Mouse (Mus musculus) ovary, adult 2 months (tissue): Measurements from ENCODE around the gene Trappc5. TPM values are rescaled to one million over a fixed set of nuclear protein-coding genes. Genes with fewer than 3 reads are reported as not detected.

ENCODE experiments used
- polyA plus RNA-seq: library from polyadenylated mRNA; depleted of rRNA; stranded (reverse); fragments of >200 nt; gene quantifications from 2 replicates; pipeline ENCODE4 v1.2.3, GENCODE M21; 2012; rRNA removed

Gene Trappc5
- polyA plus RNA-seq = 40.3 and 41.1 TPM in 2 replicates

DNA sequence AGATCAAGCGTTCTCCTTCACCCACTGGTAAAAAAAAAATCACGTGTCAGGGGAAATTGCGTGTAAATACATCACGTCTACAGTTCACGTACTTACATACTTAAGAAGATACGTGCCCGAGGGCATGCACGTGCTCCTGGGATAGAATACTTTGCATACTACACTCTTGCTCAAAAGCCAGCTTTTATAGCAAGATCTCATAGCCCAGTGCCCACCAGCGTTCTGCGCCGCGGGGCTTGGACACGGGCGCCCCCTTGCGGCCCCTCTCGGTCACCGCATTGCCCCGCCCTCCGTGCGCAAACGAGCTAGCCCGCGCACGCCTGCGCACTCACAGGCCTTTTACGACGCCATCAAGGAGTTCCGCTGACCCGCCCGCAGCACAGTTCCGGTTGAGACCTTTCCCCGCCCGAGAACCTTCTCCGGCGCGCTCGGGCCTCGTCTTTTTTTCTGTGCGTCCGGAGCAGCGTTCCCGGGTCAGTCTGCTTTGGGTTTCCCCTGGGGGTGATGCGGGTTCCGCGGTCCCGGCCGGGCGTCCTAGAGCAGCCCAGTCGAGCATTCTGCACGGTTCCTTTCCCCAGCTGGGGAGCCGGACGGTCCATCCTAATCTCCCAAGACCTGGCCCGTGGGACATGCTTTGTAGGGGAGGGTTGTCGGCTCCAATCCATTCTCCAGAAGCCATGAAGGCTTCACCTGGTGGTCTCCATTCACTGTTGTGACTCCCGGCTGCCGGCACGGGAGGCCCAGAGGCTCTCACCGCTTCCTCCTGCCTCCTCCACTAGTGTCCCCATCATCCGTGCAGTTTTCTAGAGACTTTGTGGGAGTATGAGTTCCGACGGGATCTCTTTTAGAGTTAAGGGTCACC, at the start of gene Trappc5:
Gene Trappc5 (plus strand): TSS at position 169 of the 862 bp plus-strand sequence.

DNA sequence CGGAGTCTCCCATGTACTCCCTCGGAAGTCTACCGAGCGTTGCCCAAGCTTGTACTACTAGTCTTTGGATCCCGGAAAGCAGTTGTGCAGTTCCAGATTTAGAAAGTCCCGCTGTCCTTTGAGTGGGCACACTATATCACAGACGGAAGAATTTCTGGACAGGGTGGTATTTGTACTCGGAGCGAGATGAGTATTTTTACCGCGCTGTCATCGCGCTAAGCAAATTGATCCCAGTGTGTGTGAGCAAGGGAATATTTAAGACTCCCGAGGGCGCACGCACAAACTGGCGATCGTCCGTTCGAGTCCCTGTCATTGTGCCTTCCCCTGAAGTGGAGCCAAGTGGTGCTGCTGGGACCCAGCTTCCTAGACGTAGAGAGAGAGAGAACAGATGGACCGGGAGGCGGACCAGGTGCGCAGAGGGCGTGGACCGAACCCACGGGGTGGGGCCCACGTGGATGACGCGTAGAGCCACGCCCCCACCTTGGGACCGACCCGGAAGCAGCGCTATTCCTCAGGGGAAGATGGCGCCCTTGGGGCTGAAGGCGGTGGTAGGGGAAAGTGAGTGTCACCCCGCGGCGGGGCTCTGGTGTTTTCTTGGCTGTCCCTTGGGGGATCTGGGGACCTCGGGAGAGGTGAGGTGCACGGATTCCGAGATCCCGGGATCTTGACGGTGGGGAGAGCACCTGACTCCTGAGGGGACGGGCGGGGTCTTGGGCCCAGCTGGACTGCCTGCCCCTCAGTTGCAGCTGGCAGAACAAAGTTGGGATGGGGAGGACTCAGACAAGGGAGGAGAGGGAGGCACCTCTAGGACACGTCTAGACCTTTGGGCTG, 45.2 kb upstream of the Trappc5 start, which contains the start of gene Stxbp2:
Gene Stxbp2 (plus strand): TSS at position 309 of the 831 bp plus-strand sequence.

DNA sequence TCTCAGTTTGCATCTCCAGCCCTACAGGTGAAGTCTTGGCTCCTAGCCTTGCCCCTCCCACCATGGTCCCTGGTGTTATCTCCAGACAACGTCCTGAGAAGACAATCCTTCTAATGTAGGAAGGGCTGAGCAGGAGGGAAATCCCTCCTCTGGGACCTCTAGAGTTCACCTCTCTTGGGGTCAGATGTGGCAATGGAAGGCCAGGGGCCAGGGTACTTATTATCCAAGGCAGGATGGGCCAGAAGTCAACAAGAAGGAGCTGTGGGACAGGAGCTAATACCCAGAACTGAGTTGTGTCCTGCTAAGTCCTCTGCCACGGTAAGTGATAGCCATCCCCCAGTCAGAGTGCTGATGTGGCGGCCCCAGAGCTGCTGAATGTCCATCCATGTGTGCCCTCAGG, 20.6 kb upstream of the Trappc5 start, which contains the start of gene Retn:
Gene Retn (plus strand): TSS at position 245 of the 400 bp plus-strand sequence.

DNA sequence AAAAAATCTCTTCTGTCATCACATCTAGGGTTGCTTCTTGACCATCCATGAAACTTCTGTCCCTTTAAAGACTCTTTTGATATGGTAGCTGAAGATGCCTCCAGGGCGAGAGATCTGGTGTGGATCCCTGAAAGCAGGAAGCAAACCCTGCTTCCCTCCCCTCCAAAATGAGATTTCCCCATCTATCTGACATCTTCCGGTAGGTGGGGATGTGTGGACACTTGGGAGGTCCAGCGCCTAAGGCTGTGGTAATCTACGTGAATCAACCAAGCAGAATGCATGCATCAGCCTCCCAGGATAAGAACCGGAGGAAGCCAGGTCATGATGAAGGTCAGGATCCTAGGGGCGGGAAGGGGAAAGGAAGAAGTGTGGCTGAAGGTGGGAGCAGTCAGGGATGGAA, 10.6 kb upstream of the Trappc5 start, which contains the start of gene Mcemp1:
Gene Mcemp1 (plus strand): TSS at position 248 of the 400 bp plus-strand sequence.

DNA sequence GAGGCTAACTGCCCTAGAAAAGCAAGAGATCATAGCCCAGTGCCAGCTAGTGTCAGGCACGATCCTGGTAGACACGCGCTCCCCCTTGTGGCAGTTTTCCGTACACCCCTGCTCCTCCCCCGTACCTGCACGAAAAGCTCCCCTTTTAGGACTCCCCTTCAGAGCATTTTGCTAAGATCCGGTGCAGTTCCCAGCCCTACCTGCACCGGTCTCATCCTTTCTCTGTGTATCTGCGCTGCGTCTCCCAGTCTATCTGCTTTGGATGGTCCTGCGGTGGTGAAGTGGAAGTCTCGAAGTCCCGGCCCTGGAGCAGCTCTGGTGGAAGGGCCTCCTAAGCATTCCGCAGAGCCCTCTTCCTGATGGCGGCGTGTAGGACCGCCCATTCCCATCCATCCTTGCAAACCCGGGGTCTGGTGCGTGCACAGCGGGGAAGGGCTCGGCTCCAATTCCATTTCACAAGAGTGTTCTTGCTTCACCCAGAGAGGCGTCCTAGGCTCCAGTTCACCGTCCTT, 4.1 kb upstream of the Trappc5 start, which contains the start of gene Fcor:
Gene Fcor (minus strand): TSS at position 383 of the 512 bp plus-strand sequence.

DNA sequence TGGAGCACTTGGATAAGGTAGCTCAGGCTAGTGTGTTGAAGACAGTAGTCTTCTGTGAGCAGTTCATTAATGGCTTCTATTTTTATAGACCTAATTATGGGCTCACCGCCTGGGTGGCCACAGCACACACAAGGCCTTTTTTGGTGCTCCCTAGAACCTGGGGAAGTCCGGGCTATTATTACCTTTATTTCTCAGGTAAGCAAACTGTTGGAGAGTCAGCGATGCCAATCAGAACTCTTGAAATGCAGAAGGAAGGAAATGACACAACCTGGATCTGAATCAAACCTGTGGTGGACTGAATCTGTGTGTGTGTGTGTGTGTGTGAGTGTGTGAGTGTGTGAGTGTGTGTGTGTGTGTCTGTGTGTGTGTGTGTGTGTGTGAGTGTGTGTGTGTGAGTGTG, 18.0 kb downstream of the Trappc5 start, which contains the start of gene Fcer2a:
Gene Fcer2a (minus strand): TSS at position 55 of the 400 bp plus-strand sequence.

DNA sequence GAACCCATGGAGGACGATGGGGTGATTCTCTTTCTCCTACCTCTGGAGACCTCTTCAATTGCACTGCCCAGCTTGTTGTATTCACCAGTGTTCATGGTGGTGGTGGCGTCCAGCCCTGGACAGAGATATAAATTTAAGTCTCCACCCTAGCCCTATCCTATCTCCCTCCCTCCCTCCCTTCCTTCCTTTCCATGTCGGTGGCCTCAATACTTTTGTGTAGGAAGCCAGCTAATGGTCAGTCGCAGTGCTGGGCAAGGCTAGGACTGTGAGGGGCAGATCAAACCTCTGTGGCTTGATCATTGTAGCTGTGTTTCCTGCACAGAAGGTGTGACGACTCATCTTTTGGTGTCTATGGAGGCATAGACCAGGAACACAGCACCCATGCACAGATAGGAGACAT, 44.5 kb downstream of the Trappc5 start, which contains the start of gene Clec4g:
Gene Clec4g (minus strand): TSS at position 101 of the 400 bp plus-strand sequence.

Other genes with a start within 250 kb of the Trappc5 start
- gene Pex11g, start 208.6 kb upstream of the Trappc5 start, polyA plus RNA-seq = 10.4 and 12.8 TPM in 2 replicates
- gene Tex45, start 205.4 kb upstream of the Trappc5 start, polyA plus RNA-seq = 0.19 and 0.23 TPM in 2 replicates
- gene Zfp358, start 183.2 kb upstream of the Trappc5 start, polyA plus RNA-seq = 125 and 143 TPM in 2 replicates
- 399 and 751 TPM in 2 replicates for gene Mcoln1, start 175.8 kb upstream of the Trappc5 start, polyA plus RNA-seq
- gene Pnpla6, start 160.9 kb upstream of the Trappc5 start, polyA plus RNA-seq = 89.5 and 91.8 TPM in 2 replicates
- 0.18 and 1.8 TPM in 2 replicates for gene C330021F23Rik, start 108.3 kb upstream of the Trappc5 start, polyA plus RNA-seq
- gene Camsap3, start 89.0 kb upstream of the Trappc5 start, polyA plus RNA-seq = 20.9 and 23.5 TPM in 2 replicates
- 93.2 and 110 TPM in 2 replicates for gene Xab2, start 55.0 kb upstream of the Trappc5 start, polyA plus RNA-seq
- 1.6 and 2.2 TPM in 2 replicates for gene Pet100, start 54.8 kb upstream of the Trappc5 start, polyA plus RNA-seq
- not detected in 2 replicates for gene Pcp2, start 50.8 kb upstream of the Trappc5 start, polyA plus RNA-seq
- 171 and 235 TPM in 2 replicates for gene Stxbp2, start 45.3 kb upstream of the Trappc5 start, polyA plus RNA-seq
- gene Retn, start 20.5 kb upstream of the Trappc5 start, polyA plus RNA-seq = 49.5 and 60.2 TPM in 2 replicates
- 0.36 and 0.55 TPM in 2 replicates for gene Mcemp1, start 10.5 kb upstream of the Trappc5 start, polyA plus RNA-seq
- 11.6 and 13.8 TPM in 2 replicates for gene Fcor, start 3.9 kb upstream of the Trappc5 start, polyA plus RNA-seq
- gene Fcer2a, start 17.9 kb downstream of the Trappc5 start, polyA plus RNA-seq = 0.11 and 0.20 TPM in 2 replicates
- 0.22 TPM in 1 of 2 replicates, not detected in the other for gene Clec4g, start 44.4 kb downstream of the Trappc5 start, polyA plus RNA-seq
- gene Cd209a, start 72.7 kb downstream of the Trappc5 start, polyA plus RNA-seq = 1.3 and 1.4 TPM in 2 replicates
- gene Cd209e, start 178.0 kb downstream of the Trappc5 start, polyA plus RNA-seq = not detected in 2 replicates
- gene Cd209d, start 202.3 kb downstream of the Trappc5 start, polyA plus RNA-seq = 0.24 and 0.63 TPM in 2 replicates